Mouse (Mus musculus): ENCODE results near the gene Adam1a. TPM values are rescaled to one million over a fixed set of nuclear protein-coding genes. Genes with fewer than 3 reads are reported as not detected.

Adam1a gene
- polyA plus RNA-seq, 2 experiments, result 1.3 to 14.7 TPM

GRCm38 (mm10) chr5:121543370-121543769, 1.9 kb downstream of the Adam1a start:
- WGBS, result 79% methylated on average over 3 of the region's 3 CpGs
- ATAC-seq (ENCODE audit: low FRiP score, low read depth) (no peak), DNase-seq (ENCODE audit: low spot score) (no peak)
- H3K4me1 ChIP-seq (ENCODE audit: control insufficient read depth, insufficient read depth, low read length), result peaks cover 12% of the 10 kb centered on the region
- no peak overlapping the region for H3K9ac ChIP-seq (ENCODE audit: low read depth, low read length, severe bottlenecking)
- peaks cover 11% of the 10 kb centered on the region for H3K36me3 ChIP-seq (ENCODE audit: control insufficient read depth, insufficient read depth, low read length)
- no peak overlapping the region for H3K4me3 ChIP-seq (replicated peaks; ENCODE audit: low read length)
- H3K4me2 ChIP-seq (replicated peaks; ENCODE audit: low read depth, low read length, severe bottlenecking), result no peak overlapping the region
- no peak overlapping the region for H3K27ac ChIP-seq (replicated peaks; ENCODE audit: low read depth, low read length)
- no peaks in the 10 kb centered on the region for H3K9me3 ChIP-seq (ENCODE audit: control insufficient read depth, low read length)
- H3K27me3 ChIP-seq (ENCODE audit: control insufficient read depth, insufficient read depth, low read length), result no peaks in the 10 kb centered on the region
- TF ChIP-seq POLR2A (IDR thresholded peaks at IDR 0.05; ENCODE audit: borderline replicate concordance, extremely low read depth, insufficient read depth, insufficient read length), result no peak

DNA sequence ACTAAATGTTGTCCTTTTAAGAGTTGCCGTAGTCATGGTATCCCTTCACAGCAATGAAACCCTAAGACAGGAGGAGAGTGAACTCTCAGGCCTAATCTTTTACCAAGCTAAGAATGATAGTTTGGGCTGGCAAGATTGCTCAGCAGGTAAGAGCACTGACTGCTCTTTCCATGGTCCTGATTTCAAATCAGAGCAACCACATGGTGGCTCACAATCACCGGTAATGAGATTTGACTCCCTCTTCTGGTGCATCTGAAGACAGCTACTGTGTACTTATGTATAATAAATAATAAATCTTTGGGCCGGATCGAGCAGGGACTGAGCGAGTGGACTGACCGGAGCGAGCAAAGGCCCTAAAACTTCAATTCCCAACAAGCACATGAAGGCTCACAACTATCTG, 4.0 kb downstream of the Adam1a start:
- Histone ChIP-seq H3K4me3 (replicated peaks; ENCODE audit: low read length) (no peak overlapping the region), H3K4me2 (replicated peaks; ENCODE audit: low read depth, low read length, severe bottlenecking) (no peak overlapping the region), H3K9me3 (ENCODE audit: control insufficient read depth, low read length) (no peaks in the 10 kb centered on the region), H3K36me3 (ENCODE audit: control insufficient read depth, insufficient read depth, low read length) (peaks cover 30% of the 10 kb centered on the region), H3K9ac (ENCODE audit: low read depth, low read length, severe bottlenecking) (no peak overlapping the region), H3K27ac (replicated peaks; ENCODE audit: low read depth, low read length) (no peak overlapping the region), H3K27me3 (ENCODE audit: control insufficient read depth, insufficient read depth, low read length) (no peaks in the 10 kb centered on the region), H3K4me1 (ENCODE audit: control insufficient read depth, insufficient read depth, low read length) (peaks cover 7% of the 10 kb centered on the region)
- no peak for ATAC-seq (ENCODE audit: low FRiP score, low read depth)
- TF ChIP-seq POLR2A (IDR thresholded peaks at IDR 0.05; ENCODE audit: borderline replicate concordance, extremely low read depth, insufficient read depth, insufficient read length), result no peak
- 89% methylated on average over 7 of the region's 7 CpGs for WGBS
- no peak for DNase-seq (ENCODE audit: low spot score)

DNA sequence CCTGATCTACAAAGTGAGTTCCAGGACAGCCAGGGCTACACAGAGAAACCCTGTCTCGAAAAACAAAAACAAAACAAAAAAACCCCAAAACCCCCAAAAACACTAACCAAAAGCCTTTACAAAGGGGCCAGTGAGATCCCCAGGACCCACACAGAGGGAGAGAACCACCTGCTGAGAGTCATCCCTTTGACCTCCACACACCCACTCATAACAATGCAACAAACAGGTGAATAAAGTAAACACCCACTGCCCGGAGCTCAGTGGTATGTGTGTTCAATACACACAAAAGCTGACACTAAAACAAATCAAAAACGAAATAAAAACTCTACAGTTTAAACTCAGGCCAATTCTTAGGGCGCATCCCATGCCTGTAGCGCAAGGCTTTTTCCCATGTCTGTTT, 5.2 kb downstream of the Adam1a start:
- Histone ChIP-seq H3K4me3 (replicated peaks; ENCODE audit: low read length) (no peak overlapping the region), H3K4me1 (ENCODE audit: control insufficient read depth, insufficient read depth, low read length) (peaks cover 7% of the 10 kb centered on the region), H3K9me3 (ENCODE audit: control insufficient read depth, low read length) (no peaks in the 10 kb centered on the region), H3K27me3 (ENCODE audit: control insufficient read depth, insufficient read depth, low read length) (no peaks in the 10 kb centered on the region), H3K36me3 (ENCODE audit: control insufficient read depth, insufficient read depth, low read length) (peaks cover 42% of the 10 kb centered on the region), H3K9ac (ENCODE audit: low read depth, low read length, severe bottlenecking) (no peak overlapping the region), H3K4me2 (replicated peaks; ENCODE audit: low read depth, low read length, severe bottlenecking) (no peak overlapping the region), H3K27ac (replicated peaks; ENCODE audit: low read depth, low read length) (no peak overlapping the region)
- no peak for TF ChIP-seq POLR2A (IDR thresholded peaks at IDR 0.05; ENCODE audit: borderline replicate concordance, extremely low read depth, insufficient read depth, insufficient read length)
- DNase-seq (ENCODE audit: low spot score), result no peak
- no peak for ATAC-seq (ENCODE audit: low FRiP score, low read depth)
- WGBS, result 95% methylated on average over 5 of the region's 5 CpGs

- H3K4me1 ChIP-seq (ENCODE audit: control insufficient read depth, insufficient read depth, low read length), result no peaks in the 10 kb centered on the region
- no peaks in the 10 kb centered on the region for H3K9me3 ChIP-seq (ENCODE audit: control insufficient read depth, low read length)
- peaks cover 65% of the 10 kb centered on the region for H3K36me3 ChIP-seq (ENCODE audit: control insufficient read depth, insufficient read depth, low read length)
- no peak for TF ChIP-seq POLR2A (IDR thresholded peaks at IDR 0.05; ENCODE audit: borderline replicate concordance, extremely low read depth, insufficient read depth, insufficient read length)
- no peak overlapping the region for H3K4me3 ChIP-seq (replicated peaks; ENCODE audit: low read length)
- H3K9ac ChIP-seq (ENCODE audit: low read depth, low read length, severe bottlenecking), result no peak overlapping the region
- no peaks in the 10 kb centered on the region for H3K27me3 ChIP-seq (ENCODE audit: control insufficient read depth, insufficient read depth, low read length)
- ATAC-seq (ENCODE audit: low FRiP score, low read depth) (no peak), DNase-seq (ENCODE audit: low spot score) (no peak)
- H3K27ac ChIP-seq (replicated peaks; ENCODE audit: low read depth, low read length), result no peak overlapping the region
- 94% methylated on average over 2 of the region's 2 CpGs for WGBS
- H3K4me2 ChIP-seq (replicated peaks; ENCODE audit: low read depth, low read length, severe bottlenecking), result no peak overlapping the region
These were observed 7.7 kb downstream of the Adam1a start for GRCm38 (mm10) chr5:121537588-121537987.

GRCm38 (mm10) chr5:121536921-121537555, 8.2 kb downstream of the Adam1a start:
- peaks cover 70% of the 10 kb centered on the region for H3K36me3 ChIP-seq (ENCODE audit: control insufficient read depth, insufficient read depth, low read length)
- WGBS, result 82% methylated on average over 7 of the region's 7 CpGs
- no peak for TF ChIP-seq POLR2A (IDR thresholded peaks at IDR 0.05; ENCODE audit: borderline replicate concordance, extremely low read depth, insufficient read depth, insufficient read length)
- H3K4me1 ChIP-seq (ENCODE audit: control insufficient read depth, insufficient read depth, low read length), result no peaks in the 10 kb centered on the region
- H3K4me3 ChIP-seq (replicated peaks; ENCODE audit: low read length), result no peak overlapping the region
- DNase-seq (ENCODE audit: low spot score) (no peak), ATAC-seq (ENCODE audit: low FRiP score, low read depth) (no peak)
- no peak overlapping the region for H3K27ac ChIP-seq (replicated peaks; ENCODE audit: low read depth, low read length)
- no peak overlapping the region for H3K4me2 ChIP-seq (replicated peaks; ENCODE audit: low read depth, low read length, severe bottlenecking)
- H3K9me3 ChIP-seq (ENCODE audit: control insufficient read depth, low read length), result no peaks in the 10 kb centered on the region
- no peak overlapping the region for H3K9ac ChIP-seq (ENCODE audit: low read depth, low read length, severe bottlenecking)
- no peaks in the 10 kb centered on the region for H3K27me3 ChIP-seq (ENCODE audit: control insufficient read depth, insufficient read depth, low read length)
